Mouse (Mus musculus): Measurements from ENCODE around the gene Pvalb.

The Pvalb gene

DNA sequence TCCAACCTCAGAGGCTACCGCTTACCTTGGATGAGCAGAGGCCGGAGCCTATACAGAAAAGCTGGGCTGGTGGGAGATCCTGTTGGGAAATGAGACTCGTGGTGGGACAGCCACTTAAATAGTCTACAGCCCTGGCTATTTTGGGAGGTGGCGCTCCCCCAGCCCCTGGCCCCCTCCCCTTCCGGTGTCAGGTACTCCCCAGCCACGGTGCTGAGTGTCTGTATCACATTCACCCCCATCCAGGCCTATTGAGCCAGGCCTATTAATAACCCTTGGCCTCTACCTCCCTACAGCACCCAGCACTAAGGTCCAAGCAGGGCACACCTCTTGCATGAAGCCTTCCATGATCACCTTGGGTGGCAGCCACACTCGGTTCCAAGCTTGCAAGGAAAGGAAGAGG, at the start of gene Pvalb:
Pvalb (minus strand) TSS at position 89 of the 400 bp plus-strand sequence.
- no peak for DNase-seq

DNA sequence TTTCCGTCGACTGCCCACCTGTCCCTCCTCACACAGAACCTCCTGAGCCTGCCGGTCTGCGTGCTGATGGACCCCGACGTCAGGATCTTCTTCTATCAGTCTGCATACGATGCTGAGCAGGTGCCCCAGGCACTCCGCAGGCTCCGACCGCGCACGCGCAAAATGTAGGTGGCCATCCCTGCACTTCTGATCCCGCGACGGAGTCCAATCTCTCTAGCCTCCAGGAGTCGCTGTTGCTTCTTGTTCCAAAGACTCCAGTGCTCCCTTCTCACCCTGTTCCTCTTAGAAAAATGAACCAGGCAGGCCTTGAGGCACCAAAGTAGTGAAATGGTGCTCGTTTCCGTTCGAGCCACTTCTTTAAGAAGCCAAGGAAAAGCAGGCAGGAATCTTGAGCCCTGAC, 48.6 kb upstream of the Pvalb start:
- DNase-seq, result no peak

DNA sequence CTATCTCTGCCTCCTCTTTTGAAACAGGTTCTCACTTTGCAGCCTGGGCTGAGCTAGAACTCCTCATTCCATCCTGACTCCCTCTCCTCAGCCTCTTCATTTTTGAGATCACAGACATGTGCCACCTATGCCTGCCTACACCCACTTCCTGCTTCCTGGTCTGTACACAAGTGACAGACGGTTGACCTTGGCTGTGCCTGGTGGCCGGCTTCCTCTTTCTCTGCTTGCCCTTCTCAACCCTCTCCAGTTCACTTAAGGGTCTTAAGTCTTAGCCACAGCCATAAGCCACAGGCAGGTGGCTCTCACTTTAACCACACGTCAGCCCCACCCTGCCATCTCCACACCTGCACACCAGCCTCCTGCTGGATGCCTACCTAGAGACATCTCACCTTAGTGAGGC, 42.2 kb upstream of the Pvalb start:
- DNase-seq, result peak; percentile 63 to 69

DNA sequence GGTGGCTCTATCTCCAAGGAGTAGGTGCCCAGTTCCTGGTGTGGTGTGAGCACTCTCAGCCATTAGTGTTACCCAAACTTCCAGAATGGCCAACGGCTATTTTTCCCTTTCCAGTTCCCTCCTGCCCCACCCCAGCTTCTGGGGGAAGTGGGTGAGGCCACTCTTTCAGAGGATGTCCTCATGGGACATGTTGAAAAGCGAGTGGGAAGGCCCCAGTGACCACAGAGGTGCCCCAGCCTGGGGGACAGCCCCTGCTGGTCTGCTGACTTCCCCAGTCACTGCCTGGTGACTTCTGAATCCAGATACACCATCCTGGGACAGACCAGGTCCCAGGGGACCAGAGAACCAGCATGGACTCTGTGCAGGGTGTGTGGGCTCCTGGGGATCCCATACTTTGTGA, 41.5 kb upstream of the Pvalb start:
- DNase-seq, result peak; percentile 52 to 57

DNA sequence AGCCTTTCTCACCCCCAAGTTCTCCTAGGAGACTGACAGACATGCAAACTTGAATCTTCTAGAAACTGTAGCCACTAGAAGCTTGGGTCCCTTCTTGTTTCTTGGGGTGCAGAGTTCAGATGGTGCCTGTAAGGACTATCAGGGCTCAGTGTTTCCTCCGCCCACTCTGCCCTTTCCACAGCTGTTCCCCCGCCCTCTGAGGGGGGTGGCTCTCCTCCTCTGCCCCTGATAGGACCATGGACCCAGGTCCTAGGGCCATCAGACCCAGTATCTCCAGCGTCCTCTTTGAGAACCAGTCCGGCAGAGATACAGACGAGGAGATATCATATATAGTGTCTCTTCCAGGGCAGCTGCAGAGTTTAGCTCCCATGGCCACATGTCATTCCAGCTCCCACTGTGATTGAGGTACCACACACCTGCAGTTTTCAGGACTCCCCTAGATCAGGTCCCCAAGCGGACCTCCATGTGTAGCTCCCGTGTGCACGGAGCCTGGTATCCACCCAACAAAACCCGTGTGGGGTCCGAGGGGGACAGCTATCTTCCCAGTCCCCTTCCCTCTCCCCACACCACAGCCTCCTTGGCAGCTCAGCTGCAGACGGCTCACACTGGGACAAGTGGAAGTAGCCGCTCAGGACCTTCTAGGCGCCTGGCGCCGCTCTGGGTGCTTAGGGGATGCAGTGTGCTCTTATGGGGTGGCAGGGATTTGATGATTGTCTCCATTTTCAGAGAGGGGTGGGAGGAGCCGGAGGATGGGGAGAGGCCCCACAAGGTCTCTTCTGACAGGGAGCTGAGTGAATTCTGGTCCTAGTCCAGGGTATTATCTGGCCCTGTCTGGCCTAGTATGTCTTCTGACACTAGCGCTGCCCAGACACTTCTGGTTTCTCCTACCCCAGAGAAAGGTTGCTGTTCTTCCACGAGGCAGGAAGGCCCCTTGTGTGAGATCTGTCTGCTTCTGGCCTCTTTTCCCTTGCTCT, 40.2 kb upstream of the Pvalb start:
- no peak for DNase-seq

DNA sequence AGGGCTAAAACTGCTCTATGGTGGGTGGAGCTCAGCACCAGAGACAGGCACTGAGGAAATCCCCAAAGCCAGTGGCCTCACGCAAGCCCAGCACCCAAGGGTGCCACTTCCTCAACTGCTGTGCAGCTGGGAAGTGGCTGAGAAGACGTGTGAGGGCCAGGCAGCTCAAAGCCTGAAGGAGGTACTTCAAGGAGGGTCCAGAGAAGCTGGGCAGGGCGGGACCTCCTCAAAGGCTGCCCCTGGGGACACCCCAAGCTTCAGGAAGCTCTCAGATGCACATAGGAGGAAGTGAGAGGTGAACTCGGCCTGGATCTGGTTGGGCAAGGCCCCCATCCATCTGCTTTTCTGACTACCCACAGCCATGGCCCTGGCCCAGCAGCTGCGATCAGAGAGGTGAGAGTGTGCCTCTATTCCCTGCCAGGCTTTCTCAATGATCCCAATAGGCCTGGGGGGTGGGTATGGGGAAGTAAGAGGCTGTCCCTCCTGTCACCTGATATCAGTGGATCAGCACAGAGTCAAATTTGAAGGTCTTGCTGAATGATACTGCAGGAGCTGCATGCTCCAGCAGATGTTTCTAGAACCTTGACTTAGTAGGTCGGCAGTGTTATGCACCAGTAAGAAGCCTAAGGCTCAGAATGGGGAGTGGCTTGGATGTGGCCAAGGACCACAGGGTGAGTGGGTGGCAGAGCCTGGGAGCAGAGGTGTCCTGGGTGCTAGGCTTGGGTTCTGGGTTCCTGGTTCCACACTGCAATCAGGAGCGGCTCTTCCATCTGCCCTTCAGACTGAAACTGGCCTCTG, 38.7 kb upstream of the Pvalb start, which contains the start of gene Ncf4:
Ncf4 (plus strand) TSS at position 107 of the 798 bp plus-strand sequence.
- DNase-seq, result peak; percentile 85 to 88

DNA sequence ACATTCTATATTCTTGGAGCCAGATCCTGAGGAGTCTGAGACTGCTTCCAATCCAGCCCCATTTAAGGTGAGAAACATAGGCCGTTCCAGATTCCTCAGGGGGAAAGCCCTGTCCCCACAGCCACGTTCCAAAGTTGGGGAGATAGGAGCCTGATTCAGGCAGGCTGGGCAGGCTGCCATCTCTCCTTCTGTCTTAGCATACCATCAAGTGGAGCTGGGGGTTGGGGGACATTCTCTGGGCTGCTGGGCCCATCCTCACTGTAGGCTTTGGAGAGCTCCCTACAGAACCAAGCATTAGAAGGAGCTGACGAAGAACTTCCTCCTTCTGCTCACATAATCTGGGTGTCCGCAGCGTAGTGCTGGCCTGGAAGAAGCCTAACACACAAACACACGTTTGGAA, 37.6 kb upstream of the Pvalb start:
- no peak for DNase-seq

DNA sequence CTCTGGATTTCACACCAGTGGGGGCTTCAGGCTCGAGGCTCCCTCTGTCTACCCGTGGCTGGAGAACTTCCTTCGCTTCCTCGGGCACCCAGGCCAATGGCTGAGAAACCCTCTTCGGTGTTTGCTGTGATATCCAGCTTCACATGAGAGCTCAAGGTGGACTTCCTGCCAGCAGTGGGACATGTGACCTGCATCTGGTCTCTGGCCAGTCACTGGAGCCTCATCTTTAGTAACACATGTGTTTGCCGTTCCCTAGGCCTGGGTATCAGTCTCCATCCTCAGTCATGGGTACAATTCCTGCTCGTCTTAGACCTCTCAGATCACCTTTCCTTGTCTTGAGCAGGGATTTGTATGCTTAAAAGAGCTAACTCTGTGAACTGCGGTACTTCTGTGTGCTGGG, 36.9 kb upstream of the Pvalb start:
- no peak for DNase-seq

DNA sequence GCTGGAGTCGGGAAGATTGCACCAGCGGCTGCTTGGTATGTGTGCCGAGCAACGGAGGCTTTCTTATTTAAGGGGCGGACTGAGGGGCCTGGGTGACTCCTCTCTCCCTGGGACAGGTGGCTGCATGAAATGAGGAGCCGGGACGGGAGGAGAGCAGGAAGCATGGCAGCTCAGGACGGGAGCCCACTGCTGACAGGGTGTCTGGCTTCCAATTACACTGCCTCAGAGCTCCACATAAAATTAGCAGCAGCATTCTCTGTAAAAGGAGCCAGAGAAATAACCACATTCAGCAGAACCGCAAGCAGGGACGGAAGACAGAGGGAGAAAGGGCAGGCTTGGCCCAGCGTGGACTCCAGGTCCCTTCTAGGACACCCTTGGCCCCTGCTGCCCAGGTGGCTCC, 35.1 kb upstream of the Pvalb start:
- DNase-seq, result no peak

DNA sequence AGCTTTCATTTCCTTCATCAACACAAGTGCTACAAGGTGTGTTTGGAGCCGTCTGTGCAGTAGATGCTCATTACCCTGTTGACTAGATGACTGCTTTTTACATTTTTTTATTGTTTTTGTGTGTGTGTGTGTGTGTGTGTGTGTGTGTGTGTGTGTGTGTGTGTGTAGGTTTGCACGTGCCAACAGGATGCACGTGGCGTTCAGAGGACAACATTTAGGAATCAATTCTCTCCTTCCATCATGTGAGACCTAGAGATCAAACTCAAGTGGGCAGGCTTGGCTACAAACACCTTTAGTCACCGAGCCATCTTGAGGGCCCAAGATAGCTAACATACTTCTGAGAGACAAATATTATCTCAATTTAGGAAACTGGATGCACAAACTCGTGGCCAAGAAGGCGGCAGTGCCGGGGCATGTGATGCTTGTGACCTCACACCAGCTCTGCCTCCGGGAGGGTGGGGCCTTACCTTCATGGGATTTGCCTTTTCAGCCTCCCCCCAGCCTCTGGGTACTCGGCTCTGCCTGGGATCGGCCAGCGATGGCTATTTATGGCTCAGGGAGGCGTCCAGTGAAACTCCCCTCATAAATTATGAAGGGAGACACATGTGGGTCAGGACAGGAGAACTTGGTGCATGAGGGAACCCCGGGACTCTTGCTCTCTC, 33.9 kb upstream of the Pvalb start:
- DNase-seq, result no peak

DNA sequence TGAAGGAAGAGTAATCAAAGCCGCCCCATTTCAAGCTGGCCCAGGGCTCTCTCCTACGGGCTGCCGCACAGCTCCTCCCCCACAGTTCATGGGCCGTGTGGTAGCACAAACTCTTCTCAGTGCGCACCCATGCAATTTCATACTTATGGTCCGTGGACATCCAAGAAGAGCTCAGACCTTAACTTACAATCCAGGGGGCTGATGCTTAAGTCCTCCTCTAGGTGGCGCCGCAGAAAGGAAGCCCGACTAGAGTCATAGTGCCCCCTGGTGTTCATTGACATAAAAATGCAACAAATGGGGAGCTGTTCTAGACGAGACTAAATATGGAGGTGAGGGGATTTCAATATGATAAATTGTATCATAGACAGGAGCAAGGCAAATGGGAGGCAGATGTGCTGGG, 33.3 kb upstream of the Pvalb start:
- peak; percentile 82 to 86 for DNase-seq

DNA sequence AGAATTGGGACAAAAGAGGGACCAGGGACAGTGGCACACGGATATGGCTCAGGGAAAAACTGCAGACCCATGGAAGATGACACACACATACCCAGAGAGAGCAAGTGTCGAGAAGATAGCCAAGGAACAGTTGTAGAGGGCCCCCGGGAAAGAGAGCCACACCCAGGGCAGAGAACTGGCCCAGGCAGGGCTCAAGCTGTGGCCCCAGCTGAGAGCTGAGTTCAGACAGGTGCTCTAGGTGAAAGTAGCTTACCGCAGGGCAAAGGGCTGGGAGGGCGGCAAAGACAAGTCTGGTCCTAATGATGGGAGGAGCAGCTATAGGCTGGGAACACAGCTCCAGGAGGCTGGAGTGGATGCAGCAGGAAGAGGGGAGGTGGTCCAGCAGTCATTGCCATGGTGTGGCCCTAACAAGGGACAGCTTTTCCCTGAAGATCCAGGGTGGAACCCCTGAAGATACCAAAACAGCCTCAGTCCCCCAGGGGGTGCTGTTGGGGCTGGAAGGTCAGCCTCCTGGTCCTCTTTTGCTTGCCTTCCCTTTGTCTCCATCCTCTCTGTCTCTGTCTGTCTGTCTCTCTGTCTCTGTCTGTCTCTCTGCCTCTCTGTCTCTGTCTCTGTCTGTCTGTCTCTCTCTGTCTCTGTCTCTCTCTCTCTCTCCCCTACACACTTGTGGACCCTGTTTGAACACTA, 28.8 kb upstream of the Pvalb start:
- DNase-seq, result peak; percentile 46 to 55

DNA sequence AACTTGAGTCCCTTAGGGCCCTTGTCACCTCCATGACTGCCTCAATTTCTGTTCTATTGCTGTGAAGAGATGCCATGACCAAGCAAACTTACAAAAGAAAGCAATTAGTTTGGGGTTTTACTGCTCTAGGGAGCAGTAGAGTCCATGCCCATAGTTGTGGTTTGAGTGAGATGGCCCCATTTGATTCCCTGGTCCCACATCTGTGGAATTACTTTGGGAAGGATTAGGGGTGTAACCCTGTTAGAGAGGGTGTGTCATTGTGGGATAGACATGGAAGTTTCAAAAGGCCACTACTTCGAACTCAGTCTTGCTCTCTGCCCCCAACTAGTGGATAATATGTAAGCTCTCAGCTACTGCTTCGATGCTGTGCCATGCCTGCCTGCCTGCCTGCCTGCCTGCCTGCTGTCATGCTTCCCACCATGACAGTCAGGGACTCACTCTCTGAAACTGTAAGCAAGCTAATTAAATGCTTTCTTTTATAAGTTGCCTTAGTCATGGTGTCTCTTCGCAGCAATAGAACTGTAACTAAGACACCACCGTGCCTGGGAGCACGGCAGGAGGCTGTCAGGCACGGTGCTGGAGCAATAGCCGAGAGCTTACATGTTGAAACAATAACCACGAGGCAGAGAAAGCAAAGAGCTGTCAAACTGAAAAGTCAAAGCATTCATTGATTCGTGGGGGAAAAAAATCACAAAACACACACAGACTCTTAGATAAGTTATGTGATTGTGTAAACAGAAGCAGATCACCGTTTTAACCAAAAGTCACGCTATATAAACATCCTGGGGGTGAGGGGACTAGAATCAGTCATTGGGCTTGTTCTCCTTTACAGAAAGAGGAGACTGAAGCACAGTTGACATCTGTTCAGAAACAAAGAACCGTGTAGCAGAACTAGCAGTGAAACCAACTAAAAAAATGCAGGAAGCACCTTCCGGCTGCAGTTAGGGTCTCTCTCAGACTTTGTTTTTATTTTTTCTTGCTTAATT, 25.4 kb upstream of the Pvalb start:
- DNase-seq, result no peak

DNA sequence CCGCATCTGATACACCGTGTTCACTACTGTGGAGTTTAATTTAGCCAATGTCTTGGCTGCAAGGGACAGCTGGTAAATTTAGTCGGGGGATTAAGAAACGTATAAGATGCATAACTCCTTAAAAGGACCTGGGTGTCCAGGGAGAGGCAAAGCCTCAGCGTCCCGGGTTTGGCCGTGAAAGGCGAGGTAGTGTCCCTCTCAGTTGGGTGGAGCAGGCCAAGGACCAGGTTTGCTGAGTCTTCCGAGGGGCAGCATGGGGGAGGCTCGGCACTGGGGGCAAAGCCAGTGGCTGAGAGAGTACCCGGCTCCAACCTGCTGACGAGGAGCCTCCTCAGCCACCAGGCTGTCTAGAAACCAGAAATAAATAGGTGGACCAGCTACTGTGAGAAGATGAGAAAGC, 21.6 kb upstream of the Pvalb start:
- DNase-seq, result no peak

DNA sequence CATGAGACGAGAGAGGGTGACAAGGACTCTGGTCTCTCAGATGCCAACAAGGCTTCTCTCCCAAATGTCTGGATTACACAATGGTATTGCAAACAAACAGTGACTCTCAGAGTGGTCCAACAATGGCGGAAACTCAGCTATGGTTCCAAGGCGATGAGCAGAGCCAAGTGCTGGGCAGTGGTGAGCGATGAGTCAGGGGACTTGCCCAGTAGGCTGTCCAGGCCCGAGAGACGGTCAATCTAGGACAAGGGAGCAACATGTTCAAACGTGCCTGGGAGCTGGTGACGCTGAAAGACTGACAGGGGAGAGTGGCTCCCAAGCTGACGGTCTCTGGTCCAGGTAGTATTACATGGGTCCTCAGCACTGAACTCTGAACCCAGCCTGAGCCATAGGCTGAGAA, 9.1 kb upstream of the Pvalb start:
- DNase-seq, result no peak

DNA sequence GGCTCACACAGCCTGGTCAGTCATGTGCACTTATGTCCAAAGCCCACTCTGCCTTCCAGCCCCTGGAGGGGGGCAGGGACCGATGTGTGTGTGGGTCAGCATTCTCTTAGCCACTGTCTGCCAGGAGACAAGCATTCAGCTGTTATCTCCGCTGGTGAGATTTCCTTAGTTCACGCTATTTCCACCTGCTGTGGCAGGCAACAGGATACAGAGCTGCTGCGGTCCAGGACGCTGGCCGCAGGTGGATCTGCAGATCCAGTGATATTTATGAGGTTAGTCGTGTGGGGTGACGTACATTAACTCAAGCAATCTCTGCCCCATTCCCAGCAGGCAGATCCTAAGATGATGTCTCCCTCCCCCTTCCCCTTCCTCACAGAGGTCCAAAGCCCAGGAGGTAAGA, 5.2 kb upstream of the Pvalb start:
- DNase-seq, result no peak

DNA sequence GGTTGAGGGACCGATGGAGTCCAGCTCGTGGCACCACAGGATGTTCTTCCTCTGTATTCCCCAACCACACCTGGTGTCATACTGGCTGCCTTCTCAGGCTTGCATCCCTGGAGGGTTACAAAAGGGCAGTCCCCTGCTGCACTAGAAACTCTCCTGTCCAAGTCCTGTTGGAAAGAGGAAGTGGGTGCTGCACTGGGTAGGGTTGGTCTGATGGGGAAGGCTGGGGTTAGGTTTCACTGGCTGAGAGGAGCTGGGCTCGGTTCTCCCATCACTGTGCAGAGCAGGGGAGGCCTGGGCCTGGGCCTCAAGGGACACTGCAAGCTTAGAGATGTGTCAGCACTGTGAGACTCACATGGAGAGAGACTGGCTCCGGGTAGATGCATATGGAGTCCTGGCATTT, 4.0 kb upstream of the Pvalb start:
- DNase-seq, result peak; percentile 4 to 10

DNA sequence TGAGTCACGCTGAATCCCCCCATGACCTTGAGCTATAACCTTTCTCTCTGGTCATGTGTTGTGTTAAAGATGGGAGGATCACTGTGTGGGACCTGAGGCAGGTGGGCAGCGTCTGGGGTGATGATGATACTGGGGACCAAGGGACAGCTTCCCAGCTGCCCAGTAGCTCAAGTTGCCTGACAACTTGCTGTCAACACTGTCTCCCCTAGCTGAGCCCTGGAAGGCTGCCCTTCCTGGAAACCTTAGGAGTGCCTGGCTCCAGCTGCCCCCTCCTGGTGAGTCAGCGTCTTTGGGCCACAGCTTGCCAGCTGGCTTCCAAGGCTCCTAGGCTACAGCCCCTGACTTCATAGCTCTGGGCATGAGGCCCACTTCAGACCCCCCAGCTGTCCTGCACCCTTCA, 1.0 kb downstream of the Pvalb start:
- DNase-seq, result no peak

DNA sequence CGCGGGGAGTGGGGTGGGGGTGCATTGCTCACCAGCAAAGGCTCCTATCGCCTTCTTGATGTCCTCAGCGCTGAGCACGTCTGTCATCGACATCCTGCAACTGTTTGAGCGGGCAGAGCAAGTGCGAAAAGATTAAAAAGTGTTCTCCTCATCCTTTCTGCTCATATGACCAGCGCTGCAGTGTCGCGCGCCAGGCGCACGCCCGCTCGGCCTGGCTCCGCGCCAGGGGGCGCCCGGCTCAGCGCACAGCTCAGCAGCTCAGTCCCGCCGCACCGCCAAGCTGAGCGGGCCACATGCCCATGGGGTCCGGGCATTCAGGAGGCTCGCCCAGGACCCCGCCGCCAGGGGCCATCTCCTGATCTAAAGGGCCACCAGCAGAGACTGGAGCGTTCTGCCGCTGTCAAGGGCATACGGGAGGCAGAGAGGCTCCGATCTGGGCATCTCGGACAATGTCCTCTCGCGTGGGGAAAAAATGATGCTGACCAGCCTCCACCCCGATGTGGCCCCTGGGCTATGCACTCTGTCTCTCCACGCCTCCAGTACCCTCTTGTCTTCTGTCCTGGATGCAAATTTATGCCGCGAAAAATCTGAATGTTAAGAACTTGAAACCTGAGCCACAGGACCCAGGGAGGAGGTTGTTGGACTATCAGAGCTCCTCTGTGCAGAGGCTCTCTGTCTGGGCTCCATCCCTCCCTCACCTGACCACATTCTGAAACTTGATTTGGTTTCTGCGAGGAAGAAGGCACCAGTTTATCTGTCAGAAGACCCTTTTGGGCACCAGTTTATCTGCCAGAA, 1.9 kb downstream of the Pvalb start:
- DNase-seq, result peak; percentile 42 to 44

DNA sequence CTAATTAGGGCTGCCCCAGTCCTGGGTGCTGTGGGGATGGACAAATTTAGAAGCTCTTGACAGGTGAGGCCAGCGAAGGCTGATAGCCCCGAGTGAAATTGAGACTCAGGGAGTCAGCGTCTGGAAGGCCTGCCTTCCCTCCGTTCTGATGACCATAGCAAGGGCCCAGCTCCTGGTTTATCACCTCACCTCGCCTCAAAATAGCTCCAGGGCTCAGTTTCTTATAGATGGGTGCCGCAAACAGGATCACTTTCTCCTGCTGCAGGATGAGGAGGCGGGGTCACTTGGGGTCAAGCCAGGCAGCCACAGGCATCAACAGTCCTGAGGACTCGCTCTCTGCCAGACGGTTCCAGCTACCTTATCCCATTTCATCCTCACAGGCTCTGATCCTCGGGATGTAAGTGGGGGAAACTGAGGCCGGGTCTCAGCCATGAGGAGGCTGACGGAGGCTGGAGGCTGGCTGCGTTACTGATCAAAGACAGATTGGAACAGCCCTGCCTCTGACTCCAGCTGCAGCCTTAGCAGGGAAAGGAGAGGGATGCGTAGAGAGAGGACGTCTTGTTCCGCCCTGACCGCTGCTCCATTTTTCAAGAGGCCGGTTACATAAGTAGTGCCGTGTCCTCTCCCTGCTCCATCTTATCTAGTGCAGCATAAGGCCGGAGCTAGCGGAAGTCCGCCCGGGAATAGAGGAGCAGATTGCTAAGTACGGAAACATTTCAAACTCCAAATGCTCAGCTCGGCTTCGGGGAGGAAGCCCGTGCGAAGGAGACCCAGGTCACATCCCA, 10.9 kb downstream of the Pvalb start:
- DNase-seq, result no peak
